Mouse (Mus musculus) megakaryocyte, embryonic 14.5 days (primary cell): ENCODE measurements around the gene B3galt4. TPM values are rescaled to one million over a fixed set of nuclear protein-coding genes. Genes with fewer than 3 reads are reported as not detected.

Experiments used
- H3K27me3 ChIP-seq: replicated peaks from 2 replicates; pipeline ENCODE3; 2012; ENCODE audit warnings: inconsistent platforms
- H3K36me3 ChIP-seq: replicated peaks from 2 replicates; pipeline ENCODE3; 2012; ENCODE audit warnings: low read length, inconsistent platforms, mixed read lengths
- H3K4me1 ChIP-seq: 2 replicates; pipeline ENCODE4 v1.6.1; 2012; ENCODE audit warnings: inconsistent platforms
- H3K4me3 ChIP-seq: replicated peaks from 2 replicates; pipeline ENCODE3; 2012; ENCODE audit warnings: moderate library complexity, mild to moderate bottlenecking, inconsistent platforms
- H3K9me3 ChIP-seq: 2 replicates; pipeline ENCODE4 v1.6.1; 2012; ENCODE audit warnings: inconsistent platforms
- FLI1 ChIP-seq: IDR thresholded peaks from 2 replicates; pipeline ENCODE4 v1.6.1; 2012; ENCODE audit warnings: low read length, inconsistent platforms, mixed read lengths
- GATA1 ChIP-seq: IDR thresholded peaks from 3 replicates; pipeline ENCODE4 v1.6.1; 2012; ENCODE audit warnings: mixed read lengths, low read length, inconsistent platforms, borderline replicate concordance
- polyA plus RNA-seq: library from polyadenylated mRNA; stranded (reverse); fragments of >175 nt; gene quantifications from 2 replicates; pipeline ENCODE4 v1.2.3, GENCODE M21; 2012; ENCODE audit warnings: low replicate concordance; ENCODE audit not compliant: insufficient read depth

Gene B3galt4
- polyA plus RNA-seq, 1 experiment, result 15.5 TPM

DNA sequence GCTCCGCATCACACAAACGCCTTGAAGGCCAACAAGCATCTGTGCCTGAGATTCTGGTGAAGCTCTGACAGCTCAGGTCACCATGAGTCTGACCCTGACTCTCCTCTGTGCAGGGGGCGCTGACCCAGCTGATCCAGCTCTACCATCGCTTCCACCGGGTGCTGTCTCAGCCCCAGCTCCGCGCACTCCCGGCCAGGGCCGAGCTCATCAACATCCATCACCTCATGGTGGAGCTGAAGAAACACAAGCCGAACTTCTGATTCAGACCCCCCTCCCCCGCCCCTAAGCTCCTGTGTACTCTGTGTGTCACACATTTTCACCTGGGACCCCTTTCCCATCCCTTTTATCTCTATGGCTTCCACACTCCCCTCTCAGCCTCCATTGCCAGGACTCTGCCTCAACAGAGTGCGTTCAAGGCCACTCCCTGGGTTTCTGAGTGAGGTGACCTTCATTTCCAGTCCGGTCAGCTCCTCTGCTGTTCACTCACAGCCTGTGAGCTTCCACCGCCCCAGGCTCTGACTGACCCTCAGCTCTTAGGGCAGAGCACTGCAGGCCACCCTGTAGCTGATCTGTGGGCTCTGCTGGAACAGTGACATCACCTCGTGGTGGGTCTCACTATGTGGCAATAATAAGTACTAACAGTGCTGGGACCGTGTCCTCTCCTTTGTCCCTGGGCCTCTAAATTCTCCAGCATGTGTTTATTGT is 14.7 kb upstream of the B3galt4 start:
- Histone ChIP-seq H3K9me3 (peaks cover 7% of the 10 kb centered on the region), H3K27me3 (peaks cover 2% of the 10 kb centered on the region), H3K36me3 (peaks cover 42% of the 10 kb centered on the region), H3K4me3 (no peak overlapping the region), H3K4me1 (peaks cover 7% of the 10 kb centered on the region)
- TF ChIP-seq FLI1 (no peak), GATA1 (no peak)

DNA sequence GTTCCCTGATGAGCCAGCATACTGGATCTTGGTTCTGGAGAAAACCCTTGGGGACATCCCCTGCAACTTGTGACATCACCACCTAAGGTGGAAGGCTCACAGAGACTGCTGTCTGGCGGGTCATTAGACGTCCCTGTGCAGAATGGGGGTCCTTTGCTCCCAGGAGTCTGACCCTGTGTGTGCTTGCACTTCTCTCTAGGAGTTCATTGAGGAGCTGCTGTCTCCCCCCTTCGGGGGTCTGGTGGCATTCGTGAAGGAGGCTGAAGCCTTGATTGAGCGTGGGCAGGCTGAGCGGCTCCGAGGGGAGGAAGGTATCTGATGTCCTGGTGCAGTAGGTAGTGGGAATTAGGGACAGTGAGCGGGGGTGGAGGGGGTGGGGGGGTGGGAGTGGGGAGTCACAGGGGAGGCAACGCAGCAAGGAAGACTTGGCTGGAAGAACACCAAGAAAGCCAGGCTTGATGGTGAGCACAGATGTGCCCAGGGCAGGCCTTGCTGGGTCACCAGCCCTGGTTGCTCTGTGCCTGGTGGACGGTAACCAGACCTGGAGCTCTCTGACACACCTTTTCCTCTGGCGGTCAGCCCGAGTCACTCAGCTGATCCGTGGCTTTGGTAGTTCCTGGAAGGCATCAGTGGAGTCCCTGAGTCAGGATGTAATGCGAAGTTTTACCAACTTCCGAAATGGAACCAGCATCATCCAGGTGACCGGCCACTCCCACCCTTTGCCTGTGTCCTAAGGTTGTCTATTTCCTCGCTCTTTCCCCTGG is 14.0 kb upstream of the B3galt4 start:
- TF ChIP-seq FLI1 (no peak), GATA1 (no peak)
- Histone ChIP-seq H3K4me3 (no peak overlapping the region), H3K36me3 (peaks cover 48% of the 10 kb centered on the region), H3K4me1 (peaks cover 7% of the 10 kb centered on the region), H3K9me3 (peaks cover 4% of the 10 kb centered on the region), H3K27me3 (peaks cover 2% of the 10 kb centered on the region)

DNA sequence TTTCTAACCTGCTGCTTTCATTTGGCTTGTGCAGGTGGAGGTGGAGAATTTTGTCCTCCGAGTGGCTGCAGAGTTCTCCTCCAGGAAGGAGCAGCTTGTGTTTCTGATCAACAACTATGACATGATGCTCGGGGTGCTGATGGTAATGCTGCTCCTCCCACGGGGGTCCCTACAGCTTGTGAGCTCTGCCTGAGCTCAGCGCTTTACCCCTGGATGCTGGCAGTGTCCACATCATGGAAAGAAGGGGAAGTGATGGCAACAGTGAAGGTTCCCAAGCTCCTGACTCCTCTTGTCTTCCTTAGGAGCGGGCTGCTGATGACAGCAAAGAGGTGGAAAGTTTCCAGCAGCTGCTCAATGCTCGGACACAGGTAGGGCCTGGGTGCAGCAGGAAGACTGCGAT is 11.6 kb upstream of the B3galt4 start:
- H3K9me3 ChIP-seq, result no peaks in the 10 kb centered on the region
- H3K27me3 ChIP-seq, result peaks cover 2% of the 10 kb centered on the region
- H3K4me3 ChIP-seq, result no peak overlapping the region
- peaks cover 6% of the 10 kb centered on the region for H3K4me1 ChIP-seq
- TF ChIP-seq GATA1, result no peak
- TF ChIP-seq FLI1, result no peak
- peaks cover 72% of the 10 kb centered on the region for H3K36me3 ChIP-seq

DNA sequence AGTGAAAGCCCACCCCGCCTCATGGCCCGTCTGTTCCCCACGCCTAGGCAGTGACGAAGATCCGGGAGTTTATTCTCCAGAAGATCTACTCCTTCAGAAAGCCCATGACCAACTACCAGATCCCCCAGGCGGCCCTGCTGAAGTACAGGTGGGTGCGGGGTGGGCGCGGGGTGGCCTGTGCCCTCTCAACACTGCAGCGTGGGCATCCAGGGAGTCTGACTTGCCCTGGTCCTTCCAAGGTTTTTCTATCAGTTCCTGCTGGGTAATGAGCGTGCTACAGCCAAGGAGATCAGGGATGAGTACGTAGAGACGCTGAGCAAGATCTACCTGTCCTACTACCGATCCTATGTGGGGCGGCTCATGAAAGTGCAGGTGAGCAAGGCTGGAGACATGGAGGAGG is 8.7 kb upstream of the B3galt4 start:
- Histone ChIP-seq H3K36me3 (peaks cover 61% of the 10 kb centered on the region), H3K9me3 (no peaks in the 10 kb centered on the region), H3K4me3 (no peak overlapping the region), H3K4me1 (peaks cover 19% of the 10 kb centered on the region), H3K27me3 (no peaks in the 10 kb centered on the region)
- TF ChIP-seq FLI1, result no peak
- TF ChIP-seq GATA1, result no peak

DNA sequence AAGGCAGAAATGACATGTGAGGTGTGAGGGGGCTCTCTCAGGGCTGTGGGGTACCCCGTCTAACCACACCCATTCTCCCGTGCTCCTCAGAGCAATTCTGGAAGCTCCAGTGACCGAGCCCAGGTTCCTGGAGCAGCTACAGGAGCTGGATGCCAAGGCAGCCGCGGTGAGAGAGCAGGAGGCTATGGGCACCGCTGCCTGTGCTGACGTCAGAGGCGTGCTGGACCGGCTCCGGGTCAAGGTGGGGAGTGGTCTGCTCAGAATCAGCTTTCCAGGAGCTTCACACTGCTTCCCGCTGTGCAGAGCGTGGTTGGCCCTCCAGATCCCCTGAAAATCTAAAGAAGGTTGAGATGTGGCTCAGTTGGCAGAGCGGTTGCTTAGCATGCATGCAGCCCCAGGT is 7.8 kb upstream of the B3galt4 start:
- Histone ChIP-seq H3K9me3 (no peaks in the 10 kb centered on the region), H3K4me1 (peaks cover 27% of the 10 kb centered on the region), H3K36me3 (peaks cover 63% of the 10 kb centered on the region), H3K27me3 (no peaks in the 10 kb centered on the region), H3K4me3 (no peak overlapping the region)
- TF ChIP-seq FLI1, result no peak
- TF ChIP-seq GATA1, result no peak

DNA sequence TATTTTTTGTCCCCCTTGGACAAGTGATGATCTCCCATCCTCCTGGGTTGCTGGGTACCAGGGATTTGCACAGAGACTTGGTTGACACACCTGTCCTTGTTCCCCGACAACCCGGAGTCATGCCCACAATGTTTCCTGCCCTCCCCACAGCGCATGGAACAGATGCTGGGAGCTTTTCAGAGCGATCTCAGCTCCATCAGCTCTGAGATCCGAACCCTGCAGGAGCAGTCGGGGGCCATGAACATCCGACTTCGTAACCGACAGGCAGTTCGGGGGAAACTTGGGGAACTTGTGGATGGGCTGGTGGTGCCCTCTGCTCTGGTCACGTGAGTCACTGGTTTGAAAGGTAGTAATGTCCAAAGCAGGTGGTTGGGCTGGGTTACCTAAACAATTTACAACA is 7.2 kb upstream of the B3galt4 start:
- Histone ChIP-seq H3K4me1 (peaks cover 30% of the 10 kb centered on the region), H3K36me3 (peaks cover 67% of the 10 kb centered on the region), H3K9me3 (no peaks in the 10 kb centered on the region), H3K27me3 (no peaks in the 10 kb centered on the region), H3K4me3 (no peak overlapping the region)
- TF ChIP-seq FLI1, result no peak
- no peak for TF ChIP-seq GATA1

DNA sequence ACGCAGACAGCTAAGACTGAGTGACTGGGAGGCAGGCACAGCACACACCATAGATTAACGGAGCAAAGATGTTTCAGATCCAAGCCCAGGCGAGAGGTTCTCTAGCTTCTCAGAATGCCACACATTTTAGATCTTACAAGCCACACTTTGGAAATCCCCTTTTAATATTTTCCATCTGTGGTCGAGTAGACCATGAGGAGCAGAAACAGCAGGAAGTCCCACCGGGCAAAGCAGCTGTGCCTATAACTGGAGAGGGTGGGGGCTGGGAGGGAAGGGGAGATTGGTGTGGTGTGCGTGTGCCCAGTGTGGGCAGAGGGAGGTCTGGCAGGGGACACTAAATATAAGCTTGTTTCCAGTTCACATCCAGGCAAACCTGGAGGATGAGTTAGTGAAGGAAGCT is 6.2 kb upstream of the B3galt4 start:
- H3K4me3 ChIP-seq, result no peak overlapping the region
- no peaks in the 10 kb centered on the region for H3K9me3 ChIP-seq
- peaks cover 67% of the 10 kb centered on the region for H3K36me3 ChIP-seq
- H3K4me1 ChIP-seq, result peaks cover 40% of the 10 kb centered on the region
- H3K27me3 ChIP-seq, result no peaks in the 10 kb centered on the region
- no peak for TF ChIP-seq GATA1
- no peak for TF ChIP-seq FLI1

DNA sequence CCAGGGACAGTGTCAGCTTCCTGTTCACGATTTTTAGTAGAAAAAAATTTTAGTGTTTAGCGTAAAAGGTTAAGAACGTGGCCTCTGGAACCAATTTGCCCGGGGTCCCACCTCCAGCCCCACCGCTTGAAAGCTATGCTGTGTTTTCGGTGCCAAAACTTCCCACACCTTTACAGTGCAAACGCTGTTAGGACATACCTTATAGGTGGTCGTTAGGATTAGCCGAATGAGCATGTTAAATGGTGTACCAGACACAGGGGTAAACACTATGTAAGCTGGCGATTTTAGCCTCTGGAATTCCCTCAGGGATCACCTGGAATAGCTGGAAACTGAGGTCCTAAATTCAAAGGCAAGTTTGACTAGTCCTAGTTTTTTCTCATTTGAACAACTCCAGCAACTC is 5.0 kb upstream of the B3galt4 start:
- Histone ChIP-seq H3K36me3 (peaks cover 70% of the 10 kb centered on the region), H3K4me1 (peaks cover 51% of the 10 kb centered on the region), H3K27me3 (no peaks in the 10 kb centered on the region), H3K9me3 (no peaks in the 10 kb centered on the region), H3K4me3 (peak overlapping the region; percentile 98)
- TF ChIP-seq GATA1, result no peak
- TF ChIP-seq FLI1, result no peak

DNA sequence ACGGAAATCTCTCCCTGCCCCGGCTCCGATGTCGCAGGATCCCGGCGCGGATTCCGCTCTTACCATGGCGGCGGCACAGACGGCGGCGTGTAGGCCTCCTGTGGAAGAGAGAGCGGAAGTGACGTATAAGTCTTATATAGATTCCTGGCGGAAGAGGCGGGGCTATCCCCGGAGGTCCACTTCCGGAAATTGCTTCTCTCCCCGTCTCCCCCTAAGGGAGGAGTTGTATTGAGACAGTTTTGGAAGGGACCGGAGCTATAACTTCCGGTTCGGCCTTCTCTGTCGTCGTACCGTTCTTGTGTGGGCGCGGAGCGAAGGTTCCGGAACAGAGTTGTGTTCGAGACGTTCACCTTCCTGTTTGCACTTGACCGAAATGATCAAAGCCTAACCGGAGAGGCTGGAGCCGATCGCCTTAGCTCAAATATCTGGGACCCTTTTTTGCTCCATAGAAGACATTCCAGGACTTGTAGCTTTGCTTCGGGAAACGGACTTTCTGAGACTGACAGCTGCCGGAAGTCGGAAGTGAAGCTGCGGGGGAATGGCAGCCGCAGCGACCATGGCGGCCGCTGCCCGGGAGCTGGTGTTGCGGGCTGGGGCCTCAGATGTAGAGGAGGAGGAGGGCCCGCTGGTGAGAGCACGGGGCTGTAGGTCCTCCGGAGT is 4.4 kb upstream of the B3galt4 start, which contains the start of the genes Vps52 and Rps18:
Gene Vps52, plus strand, starts transcription at position 258 of the 660 bp plus-strand sequence.
Gene Rps18, minus strand, starts transcription at position 447 of the 660 bp plus-strand sequence.
- Histone ChIP-seq H3K4me3 (peak within 1 kb of the TSS; percentile 98), H3K9me3 (no peaks in the 10 kb centered on the region), H3K4me1 (peaks cover 58% of the 10 kb centered on the region), H3K36me3 (peaks cover 64% of the 10 kb centered on the region), H3K27me3 (no peaks in the 10 kb centered on the region)
- no peak for TF ChIP-seq GATA1
- TF ChIP-seq FLI1, result peak; percentile 92
